ENCODE assay signal across 8 mouse cellular contexts in the genomic region with DNA sequence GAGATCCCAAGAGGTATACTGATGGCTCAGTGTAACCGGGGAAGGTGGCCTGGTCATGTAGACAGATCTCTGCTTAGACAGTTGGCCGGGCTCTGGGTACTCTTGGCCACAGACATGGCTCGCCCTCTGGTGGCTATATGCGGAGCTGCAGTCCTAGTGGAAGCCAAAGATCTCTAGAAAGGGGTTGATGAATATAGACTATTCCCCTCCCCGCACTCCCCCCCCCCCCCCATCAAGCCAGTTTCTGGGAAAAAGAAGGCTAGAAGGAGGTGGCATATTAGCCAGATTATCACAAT. TPM values are rescaled to one million over a fixed set of nuclear protein-coding genes. Genes with fewer than 3 reads are reported as not detected.
A peak's percentile ranks its signal among the peaks of the same experiment; 100 is the strongest.
DNase-seq lines count a peak whose midpoint lies in the region; ATAC-seq and TF ChIP-seq lines count a peak whose summit lies in the region.

No protein-coding gene starts in this region.

- no peaks in the 10 kb centered on the region for H3K36me3 ChIP-seq in forebrain, postnatal 0 days (ENCODE audit: insufficient read depth)
- H3K36me3 ChIP-seq in forebrain, embryonic 15.5 days, result no peaks in the 10 kb centered on the region
- H3K36me3 ChIP-seq in limb, embryonic 10.5 days, result no peaks in the 10 kb centered on the region
- H3K36me3 ChIP-seq in myocyte (ENCODE audit: control insufficient read depth, insufficient read depth), result no peaks in the 10 kb centered on the region

- no peak overlapping the region for H3K4me3 ChIP-seq in forebrain, postnatal 0 days (ENCODE audit: low read depth, low read length)
- H3K4me3 ChIP-seq in forebrain, embryonic 15.5 days, result no peak overlapping the region
- H3K4me3 ChIP-seq in bone marrow macrophage, adult 2 months (ENCODE audit: insufficient read depth, low read length), result no peak overlapping the region
- H3K4me3 ChIP-seq in limb, embryonic 10.5 days, result no peak overlapping the region
- H3K4me3 ChIP-seq in myocyte, result no peak overlapping the region

- no peak overlapping the region for H3K4me2 ChIP-seq in forebrain, postnatal 0 days (ENCODE audit: low read depth)
- H3K4me2 ChIP-seq in forebrain, embryonic 15.5 days (replicated peaks), result no peak overlapping the region
- peak overlapping the region; percentile 99 for H3K4me2 ChIP-seq in myocyte (ENCODE audit: low read depth)

- peak; percentile 82 for DNase-seq in forebrain, postnatal 0 days
- DNase-seq in limb, embryonic 10.5 days (ENCODE audit: low spot score), result peak; percentile 85
- DNase-seq in spleen, postnatal 4 days (ENCODE audit: low spot score in 2 of 2), result peak; percentile 79 to 90

- ATAC-seq in forebrain, postnatal 0 days, result no peak
- ATAC-seq in forebrain, embryonic 15.5 days (replicated peaks), result no peak
- ATAC-seq in erythroblast, adult 5-6 weeks (replicated peaks; ENCODE audit: low FRiP score, poor library complexity, severe bottlenecking), result peak; percentile 85
- peak; percentile 57 to 68 for ATAC-seq in hematopoietic stem cell, adult 5-6 weeks (replicated peaks in 1 of 2; ENCODE audit: insufficient read depth in 1 of 2, low FRiP score in 2 of 2, low TSS enrichment in 1 of 2, low read depth in 1 of 2, poor library complexity in 2 of 2, severe bottlenecking in 2 of 2)

- no peak overlapping the region for H3ac ChIP-seq in myocyte (ENCODE audit: control insufficient read depth, insufficient read length)

- peaks cover 4% of the 10 kb centered on the region for H3K27me3 ChIP-seq in forebrain, postnatal 0 days (ENCODE audit: insufficient read depth, low read length)
- H3K27me3 ChIP-seq in forebrain, embryonic 15.5 days, result peaks cover 11% of the 10 kb centered on the region; the same call in 1 of the 2 replicates
- H3K27me3 ChIP-seq in limb, embryonic 10.5 days (ENCODE audit: low read depth, poor library complexity, severe bottlenecking), result peaks cover 80% of the 10 kb centered on the region
- H3K27me3 ChIP-seq in myocyte (ENCODE audit: control insufficient read depth, insufficient read depth, insufficient read length), result peaks cover 38% of the 10 kb centered on the region

- no peak overlapping the region for H3K27ac ChIP-seq in forebrain, postnatal 0 days (ENCODE audit: low read depth, low read length)
- H3K27ac ChIP-seq in forebrain, embryonic 15.5 days (replicated peaks), result no peak overlapping the region
- no peak overlapping the region for H3K27ac ChIP-seq in bone marrow macrophage, adult 2 months (ENCODE audit: insufficient read depth, low read depth, low read length)
- H3K27ac ChIP-seq in limb, embryonic 10.5 days, result no peak overlapping the region

- TF ChIP-seq POLR2A in bone marrow macrophage, adult 2 months (IDR thresholded peaks at IDR 0.05; ENCODE audit: borderline replicate concordance, low read depth, low read length), result no peak
- no peak for TF ChIP-seq POLR2A in myocyte (IDR thresholded peaks at IDR 0.05; ENCODE audit: insufficient read length, low read depth)

- H3K4me1 ChIP-seq in forebrain, postnatal 0 days (ENCODE audit: insufficient read depth), result no peaks in the 10 kb centered on the region; the same call in 1 of the 2 replicates
- peaks cover 40% of the 10 kb centered on the region for H3K4me1 ChIP-seq in forebrain, embryonic 15.5 days
- no peaks in the 10 kb centered on the region for H3K4me1 ChIP-seq in bone marrow macrophage, adult 2 months (ENCODE audit: control insufficient read depth, insufficient read depth, low read length)
- peaks cover 39% of the 10 kb centered on the region for H3K4me1 ChIP-seq in limb, embryonic 10.5 days

- TF ChIP-seq CTCF in forebrain, postnatal 0 days (IDR thresholded peaks at IDR 0.05; ENCODE audit: low read depth), result peak; percentile 83
- peak; percentile 73 for TF ChIP-seq CTCF in bone marrow macrophage, adult 2 months (IDR thresholded peaks at IDR 0.05; ENCODE audit: low read depth, low read length)

- H3K9me3 ChIP-seq in forebrain, postnatal 0 days (ENCODE audit: low read length), result no peaks in the 10 kb centered on the region
- no peaks in the 10 kb centered on the region for H3K9me3 ChIP-seq in forebrain, embryonic 15.5 days
- no peaks in the 10 kb centered on the region for H3K9me3 ChIP-seq in limb, embryonic 10.5 days (replicated peaks)

- no peaks in the 10 kb centered on the region for H3K79me2 ChIP-seq in myocyte (ENCODE audit: control insufficient read depth, insufficient read depth)

- no peak overlapping the region for H3K9ac ChIP-seq in forebrain, postnatal 0 days
- H3K9ac ChIP-seq in forebrain, embryonic 15.5 days (replicated peaks), result no peak overlapping the region

- 2% methylated on average over 5 of the region's 5 CpGs for WGBS in forebrain, postnatal 0 days
- 2% methylated on average over 5 of the region's 5 CpGs for WGBS in forebrain, embryonic 15.5 days
- WGBS in limb, embryonic 10.5 days, result 3% methylated on average over 5 of the region's 5 CpGs

TF ChIP-seq in myocyte, 11 proteins besides CTCF, POLR2A, EP300 and RAD21:
- no peak for TF ChIP-seq USF1 (IDR thresholded peaks at IDR 0.05; ENCODE audit: low read depth)
- TF ChIP-seq MYOG (IDR thresholded peaks at IDR 0.05; ENCODE audit: control insufficient read depth in 1 of 3, insufficient read depth in 1 of 3, insufficient read length in 2 of 3, low read depth in 2 of 3), result no peak
- TF ChIP-seq SRF (IDR thresholded peaks at IDR 0.05; ENCODE audit: control insufficient read depth, insufficient read length, low read depth), result no peak
- TF ChIP-seq POLR2AphosphoS2 (IDR thresholded peaks at IDR 0.05; ENCODE audit: insufficient read length, low read depth), result no peak
- TF ChIP-seq CEBPB (IDR thresholded peaks at IDR 0.05; ENCODE audit: insufficient read depth, poor library complexity, severe bottlenecking), result no peak
- TF ChIP-seq E2F4 (IDR thresholded peaks at IDR 0.05; ENCODE audit: insufficient read depth), result no peak
- TF ChIP-seq TCF3 (IDR thresholded peaks at IDR 0.05; ENCODE audit: insufficient read length, low read depth), result no peak
- no peak for TF ChIP-seq TCF12 (IDR thresholded peaks at IDR 0.05; ENCODE audit: insufficient read depth, poor library complexity, severe bottlenecking)
- TF ChIP-seq MYOD1 (IDR thresholded peaks at IDR 0.05; ENCODE audit: control insufficient read depth in 1 of 3, insufficient read length in 2 of 3, low read depth in 2 of 3), result no peak
- no peak for TF ChIP-seq REST (IDR thresholded peaks at IDR 0.05; ENCODE audit: insufficient read depth, insufficient read length)
- TF ChIP-seq MAX (IDR thresholded peaks at IDR 0.05; ENCODE audit: low read depth), result no peak

RNA-seq across cellular contexts. Expression of gene Rtn4rl2, which starts 3.5 kb away (rescaled TPM):
- 17.7 and 23.7 TPM in 2 replicates for total RNA-seq in forebrain, postnatal 0 days (2014; rRNA removed)
- polyA plus RNA-seq in forebrain, postnatal 0 days (2015; fragmentation: Nextera tagmentation; extraction: Ambion mirVana), result 25.8 and 26.1 TPM in 2 replicates
- 12.8 and 16.3 TPM in 2 replicates for polyA plus RNA-seq in forebrain, embryonic 15.5 days (2015; fragmentation: Nextera tagmentation; extraction: Ambion mirVana)
- not detected in 2 replicates for polyA plus RNA-seq in bone marrow macrophage, adult 2 months (2012; ENCODE audit: insufficient read depth, insufficient read length, missing spikeins)
- total RNA-seq in erythroblast, adult 5-6 weeks (2015; ENCODE audit: low replicate concordance), result not detected in 2 replicates
- not detected in 2 replicates for total RNA-seq in erythroblast, adult 5-6 weeks (2017; ENCODE audit: low replicate concordance)
- not detected in 2 replicates for total RNA-seq in hematopoietic stem cell, adult 5-6 weeks (2017)
- polyA plus RNA-seq in limb, embryonic 10.5 days (2016; fragmentation: Nextera tagmentation; extraction: Ambion mirVana), result 0.74 and 1.0 TPM in 2 replicates
- polyA plus RNA-seq in myocyte (2012; fragmentation: generic; extraction: Trizol), result 0.13 TPM

RNA-seq across cellular contexts. Expression of gene Slc43a3, which starts 46.4 kb away (rescaled TPM):
- 2.2 and 7.6 TPM in 2 replicates for total RNA-seq in forebrain, postnatal 0 days (2014; rRNA removed)
- polyA plus RNA-seq in forebrain, postnatal 0 days (2015; fragmentation: Nextera tagmentation; extraction: Ambion mirVana), result 3.5 and 3.8 TPM in 2 replicates
- 3.8 and 4.2 TPM in 2 replicates for polyA plus RNA-seq in forebrain, embryonic 15.5 days (2015; fragmentation: Nextera tagmentation; extraction: Ambion mirVana)
- polyA plus RNA-seq in bone marrow macrophage, adult 2 months (2012; ENCODE audit: insufficient read depth, insufficient read length, missing spikeins), result 14.9 and 15.3 TPM in 2 replicates
- total RNA-seq in erythroblast, adult 5-6 weeks (2015; ENCODE audit: low replicate concordance), result 207 and 247 TPM in 2 replicates
- total RNA-seq in erythroblast, adult 5-6 weeks (2017; ENCODE audit: low replicate concordance), result 227 and 246 TPM in 2 replicates
- total RNA-seq in hematopoietic stem cell, adult 5-6 weeks (2017), result 58.4 and 73.4 TPM in 2 replicates
- 30.4 and 32.8 TPM in 2 replicates for polyA plus RNA-seq in limb, embryonic 10.5 days (2016; fragmentation: Nextera tagmentation; extraction: Ambion mirVana)
- 4.5 TPM for polyA plus RNA-seq in myocyte (2012; fragmentation: generic; extraction: Trizol)

RNA-seq across cellular contexts. Expression of gene Slc43a1, which starts 51.3 kb away (rescaled TPM):
- total RNA-seq in forebrain, postnatal 0 days (2014; rRNA removed), result 0.92 and 3.0 TPM in 2 replicates
- polyA plus RNA-seq in forebrain, postnatal 0 days (2015; fragmentation: Nextera tagmentation; extraction: Ambion mirVana), result 0.91 and 0.94 TPM in 2 replicates
- polyA plus RNA-seq in forebrain, embryonic 15.5 days (2015; fragmentation: Nextera tagmentation; extraction: Ambion mirVana), result 2.5 and 3.4 TPM in 2 replicates
- polyA plus RNA-seq in bone marrow macrophage, adult 2 months (2012; ENCODE audit: insufficient read depth, insufficient read length, missing spikeins), result not detected in 2 replicates
- total RNA-seq in erythroblast, adult 5-6 weeks (2015; ENCODE audit: low replicate concordance), result 756 and 864 TPM in 2 replicates
- 516 and 701 TPM in 2 replicates for total RNA-seq in erythroblast, adult 5-6 weeks (2017; ENCODE audit: low replicate concordance)
- total RNA-seq in hematopoietic stem cell, adult 5-6 weeks (2017), result 16.4 and 23.5 TPM in 2 replicates
- 36.6 and 42.6 TPM in 2 replicates for polyA plus RNA-seq in limb, embryonic 10.5 days (2016; fragmentation: Nextera tagmentation; extraction: Ambion mirVana)
- polyA plus RNA-seq in myocyte (2012; fragmentation: generic; extraction: Trizol), result 2.0 TPM

Comparison
In these comparisons a context has a peak if more than half of its experiments do, and no peak if none do; other contexts are left out.
1. ATAC-seq: peak in erythroblast, adult 5-6 weeks (single experiment) and hematopoietic stem cell, adult 5-6 weeks (2 of 2); none in forebrain, postnatal 0 days (single experiment) and forebrain, embryonic 15.5 days (single experiment).
2. Peak in every context shown above with its lines, with median percentiles within 50 percentile points of each other: DNase-seq.